Mouse (Mus musculus) thymus, adult 2 months (tissue): ENCODE data around the gene Fam228b.

Source experiments
- CTCF ChIP-seq: fragments of 200-500 bp; IDR thresholded peaks from 2 replicates; pipeline ENCODE4 v1.5.1; 2012; ENCODE audit warnings: mild to moderate bottlenecking, control low read depth, low read length, moderate library complexity, borderline replicate concordance; ENCODE audit not compliant: control insufficient read depth, poor library complexity, insufficient read depth; ENCODE audit errors: extremely low read depth
- POLR2A ChIP-seq: fragments of 200-500 bp; IDR thresholded peaks from 2 replicates; pipeline ENCODE4 v1.6.1; 2012; ENCODE audit warnings: mild to moderate bottlenecking, low read length, control low read depth, moderate library complexity; ENCODE audit not compliant: control insufficient read depth, poor library complexity, insufficient read depth; ENCODE audit errors: extremely low read depth

- TF ChIP-seq POLR2A = no peak
- no peak for TF ChIP-seq CTCF
Measured at GRCm38 (mm10) chr12:4784466-4784865, 15.4 kb upstream of the Fam228b start.
